Mouse (Mus musculus) T-cell, adult 2 months (primary cell): Measurements from ENCODE around the gene Rbm4.

Source experiments
- DNase-seq: peaks from one replicate; pipeline ENCODE4 v3.0.0; 2022; ENCODE audit warnings: low spot score

The Rbm4 gene

DNA sequence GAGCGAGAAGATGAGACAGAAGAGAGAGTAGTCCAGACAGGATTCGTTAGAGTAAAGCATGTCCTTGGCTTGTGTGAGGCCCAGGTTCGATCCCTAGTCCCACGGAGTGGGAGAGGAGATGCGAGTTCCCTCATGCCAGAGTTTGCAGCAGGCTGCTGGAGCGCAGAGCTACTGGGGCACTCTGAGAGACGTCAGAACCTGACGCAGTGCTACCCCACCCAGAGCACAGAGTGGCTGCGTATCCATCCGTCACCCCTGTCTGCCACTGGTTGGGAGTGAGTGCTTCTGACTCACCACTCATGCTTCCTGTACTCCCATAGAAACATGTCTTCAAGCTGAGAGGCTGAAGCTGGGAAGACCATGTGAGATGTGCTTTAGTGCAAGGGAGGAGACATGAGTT is 52.2 kb downstream of the Rbm4 start:
- DNase-seq = no peak

DNA sequence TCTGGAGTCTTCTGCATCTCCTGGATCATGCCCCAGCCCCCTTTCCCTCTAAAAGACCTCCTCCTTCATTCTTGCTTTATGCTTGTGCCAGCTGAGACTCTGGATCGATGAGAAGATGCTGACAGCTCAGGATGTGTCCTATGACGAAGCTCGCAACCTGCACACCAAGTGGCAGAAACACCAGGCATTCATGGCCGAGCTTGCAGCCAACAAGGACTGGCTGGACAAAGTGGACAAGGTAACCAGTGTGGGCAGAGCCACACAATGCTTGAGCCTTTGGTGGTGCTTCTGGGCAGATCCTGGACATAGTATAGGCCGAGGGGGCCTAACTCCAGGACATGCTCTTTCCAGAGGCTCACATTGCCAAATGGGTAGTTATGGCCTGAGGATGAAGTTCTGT is 53.9 kb downstream of the Rbm4 start:
- DNase-seq = no peak

DNA sequence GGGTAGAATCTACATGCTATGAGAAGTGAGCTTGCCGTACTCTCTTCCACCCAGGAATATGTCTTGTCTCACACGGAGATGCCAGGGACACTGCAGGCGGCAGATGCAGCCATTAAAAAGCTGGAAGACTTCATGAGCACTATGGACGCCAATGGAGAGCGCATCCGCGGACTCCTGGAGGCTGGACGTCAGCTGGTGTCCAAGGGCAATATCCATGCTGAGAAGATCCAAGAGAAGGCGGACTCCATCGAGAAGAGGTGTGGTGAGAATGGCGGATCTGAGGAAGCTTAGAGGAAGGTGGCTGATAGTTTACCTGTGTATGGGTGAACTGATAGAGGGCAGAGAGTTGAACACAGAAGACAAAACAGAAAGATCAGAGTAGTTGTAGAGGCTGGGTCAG is 54.6 kb downstream of the Rbm4 start:
- DNase-seq = no peak

DNA sequence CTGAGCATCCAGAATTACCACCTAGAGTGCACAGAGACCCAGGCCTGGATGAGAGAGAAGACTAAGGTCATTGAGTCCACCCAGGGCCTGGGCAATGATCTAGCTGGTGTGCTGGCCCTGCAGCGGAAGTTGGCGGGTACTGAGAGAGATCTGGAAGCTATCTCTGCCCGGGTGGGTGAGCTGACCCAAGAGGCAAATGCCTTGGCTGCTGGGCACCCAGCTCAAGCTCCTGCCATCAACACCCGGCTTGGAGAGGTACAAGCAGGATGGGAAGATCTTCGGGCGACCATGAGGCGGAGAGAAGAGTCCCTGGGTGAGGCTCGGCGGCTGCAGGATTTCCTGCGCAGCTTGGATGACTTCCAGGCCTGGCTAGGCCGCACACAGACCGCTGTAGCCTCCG is 55.8 kb downstream of the Rbm4 start:
- no peak for DNase-seq
